Mouse (Mus musculus) heart, embryonic 11.5 days (tissue): ENCODE measurements around the gene Xpo4. TPM values are rescaled to one million over a fixed set of nuclear protein-coding genes. Genes with fewer than 3 reads are reported as not detected.
"Not testable (repeated sequence)": the region's sequence is repeated elsewhere in the genome, so short reads cannot be mapped to it uniquely, and the experiment has no call there.

Experiments used
- ATAC-seq: fragments of 200-750 bp; cut with Nextera tagmentation; replicated peaks from 2 replicates; pipeline ENCODE4 v1.8.0; 2017; ENCODE audit warnings: moderate library complexity; ENCODE audit not compliant: insufficient number of reproducible peaks, low FRiP score, low TSS enrichment
- H3K27ac ChIP-seq: fragments of 300-500 bp; sonication (generic); 2 replicates; pipeline ENCODE4 v1.5.1; 2014; ENCODE audit warnings: mild to moderate bottlenecking, low read depth, low read length
- H3K27me3 ChIP-seq: fragments of 300-500 bp; sonication (generic); 2 replicates; pipeline ENCODE4 v1.6.1; 2014; ENCODE audit warnings: mild to moderate bottlenecking, low read length, mixed read lengths; ENCODE audit not compliant: control insufficient read depth, insufficient read depth
- H3K36me3 ChIP-seq: fragments of 300-500 bp; sonication (generic); 2 replicates; pipeline ENCODE4 v1.6.1; 2014; ENCODE audit warnings: mild to moderate bottlenecking, low read length, moderate library complexity, mixed read lengths; ENCODE audit not compliant: control insufficient read depth, insufficient read depth
- H3K4me1 ChIP-seq: fragments of 300-500 bp; sonication (generic); 2 replicates; pipeline ENCODE4 v1.6.1; 2014; ENCODE audit warnings: low read length; ENCODE audit not compliant: control insufficient read depth, insufficient read depth
- H3K4me2 ChIP-seq: fragments of 300-500 bp; sonication (generic); 2 replicates; pipeline ENCODE4 v1.6.1; 2014; ENCODE audit warnings: mild to moderate bottlenecking, moderate library complexity
- H3K4me3 ChIP-seq: fragments of 300-500 bp; sonication (generic); 2 replicates; pipeline ENCODE4 v1.5.1; 2014; ENCODE audit warnings: low read depth, low read length
- H3K9ac ChIP-seq: fragments of 300-500 bp; sonication (generic); 2 replicates; pipeline ENCODE4 v1.6.1; 2014; ENCODE audit warnings: mild to moderate bottlenecking, low read depth, low read length, moderate library complexity
- H3K9me3 ChIP-seq: fragments of 300-500 bp; sonication (generic); replicated peaks from 2 replicates; pipeline ENCODE4 v1.6.1; 2016; ENCODE audit warnings: low read length; ENCODE audit not compliant: control insufficient read depth
- WGBS: fragments of 180-500 bp; shearing (Covaris S2); extraction: QIAGEN DNeasy Blood & Tissue Kit; methylation state at CpG from one replicate; pipeline ENCODE4 v1.1.7; 2014; ENCODE audit not compliant: insufficient replicate concordance; 5-methylcytosine and 5-hydroxymethylcytosine counted together
- polyA plus RNA-seq: library from polyadenylated mRNA; unstranded; fragments of >200 nt; fragmentation: Nextera tagmentation; extraction: Ambion mirVana; gene quantifications from 2 replicates; pipeline ENCODE4 v1.2.1, GENCODE M21; 2014

The Xpo4 gene
- polyA plus RNA-seq, 1 experiment from 2014 or later = 23.7 TPM

- Histone ChIP-seq H3K4me1 (no peaks in the 10 kb centered on the region), H3K9me3 (no peaks in the 10 kb centered on the region), H3K9ac (no peak overlapping the region), H3K27me3 (no peaks in the 10 kb centered on the region), H3K4me3 (no peak overlapping the region), H3K36me3 (peaks cover 22% of the 10 kb centered on the region), H3K27ac (no peak overlapping the region), H3K4me2 (no peak overlapping the region)
- 85% methylated on average over 8 of the region's 8 CpGs for whole genome bisulfite sequencing
- no peak for ATAC-seq
Observed at GRCm38 (mm10) chr14:57690681-57691080, 25.5 kb upstream of the Xpo4 start.

- not testable (repeated sequence) for H3K36me3 ChIP-seq, H3K27me3 ChIP-seq, H3K9me3 ChIP-seq, H3K4me3 ChIP-seq, H3K4me1 ChIP-seq, H3K27ac ChIP-seq, ATAC-seq, H3K4me2 ChIP-seq, H3K9ac ChIP-seq
- WGBS = 89% methylated on average over 7 of the region's 7 CpGs
Observed at GRCm38 (mm10) chr14:57688066-57688465, 22.8 kb upstream of the Xpo4 start.

- Histone ChIP-seq H3K4me3 (no peak overlapping the region), H3K4me1 (no peaks in the 10 kb centered on the region), H3K27ac (no peak overlapping the region), H3K9me3 (no peaks in the 10 kb centered on the region), H3K9ac (no peak overlapping the region), H3K27me3 (no peaks in the 10 kb centered on the region), H3K36me3 (0 out of 2 replicates have a peak, but pooled peaks cover 10% of the 10 kb centered on the region), H3K4me2 (no peak overlapping the region)
- ATAC-seq = no peak
- WGBS = 74% methylated on average over 5 of the region's 5 CpGs
Observed at GRCm38 (mm10) chr14:57687441-57687840, 22.2 kb upstream of the Xpo4 start.

GRCm38 (mm10) chr14:57686647-57687046 lies 21.4 kb upstream of the Xpo4 start:
- no peaks in the 10 kb centered on the region for H3K9me3 ChIP-seq
- no peak overlapping the region for H3K4me2 ChIP-seq
- 0 out of 2 replicates have a peak, but pooled peaks cover 9% of the 10 kb centered on the region for H3K36me3 ChIP-seq
- H3K27ac ChIP-seq = no peak overlapping the region
- 85% methylated on average over 6 of the region's 6 CpGs for WGBS
- ATAC-seq = no peak
- H3K27me3 ChIP-seq = no peaks in the 10 kb centered on the region
- H3K4me1 ChIP-seq = no peaks in the 10 kb centered on the region
- H3K9ac ChIP-seq = no peak overlapping the region
- H3K4me3 ChIP-seq = no peak overlapping the region

GRCm38 (mm10) chr14:57684579-57684978 lies 19.3 kb upstream of the Xpo4 start:
- Histone ChIP-seq H3K9ac (no peak overlapping the region), H3K4me1 (no peaks in the 10 kb centered on the region), H3K4me2 (no peak overlapping the region), H3K27ac (no peak overlapping the region), H3K27me3 (no peaks in the 10 kb centered on the region), H3K9me3 (no peaks in the 10 kb centered on the region), H3K36me3 (0 out of 2 replicates have a peak, but pooled peaks cover 3% of the 10 kb centered on the region), H3K4me3 (no peak overlapping the region)
- WGBS = 23% methylated on average over 1 of the region's 1 CpGs
- no peak for ATAC-seq

- WGBS = 74% methylated on average over 4 of the region's 4 CpGs
- no peak for ATAC-seq
- no peaks in the 10 kb centered on the region for H3K9me3 ChIP-seq
Observed at GRCm38 (mm10) chr14:57682751-57683150, 17.5 kb upstream of the Xpo4 start.

DNA sequence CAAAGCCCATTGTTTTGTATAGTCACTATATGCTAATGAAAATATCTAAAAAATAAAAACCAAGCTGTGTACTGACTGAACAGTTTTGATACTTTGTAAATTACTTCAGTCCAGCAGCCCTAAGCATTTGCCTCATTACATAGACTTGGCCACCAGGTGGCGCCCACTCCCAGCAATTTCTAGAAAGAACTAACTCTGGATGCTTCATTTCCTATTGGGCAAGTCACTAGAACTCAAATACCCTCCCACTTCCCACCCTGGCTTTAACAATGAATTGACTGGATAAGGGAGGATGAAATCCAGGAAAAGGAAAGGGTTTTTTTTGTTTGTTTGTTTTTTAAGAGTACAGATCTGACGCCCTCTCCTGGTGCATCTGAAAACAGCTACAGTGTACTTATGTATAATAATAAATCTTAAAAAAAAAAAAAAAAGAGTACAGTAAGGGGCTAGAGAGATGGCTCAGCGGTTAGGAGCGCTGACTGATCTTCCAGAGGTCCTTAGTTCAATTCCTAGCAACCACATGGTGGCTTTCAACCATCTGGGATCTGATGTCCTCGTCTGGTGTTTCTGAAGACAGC lies 14.8 kb upstream of the Xpo4 start:
- H3K4me2 ChIP-seq = no peak overlapping the region
- H3K36me3 ChIP-seq = no peaks in the 10 kb centered on the region
- H3K27me3 ChIP-seq = no peaks in the 10 kb centered on the region
- H3K4me3 ChIP-seq = no peak overlapping the region
- no peaks in the 10 kb centered on the region for H3K4me1 ChIP-seq
- no peak overlapping the region for H3K9ac ChIP-seq
- no peaks in the 10 kb centered on the region for H3K9me3 ChIP-seq
- ATAC-seq = no peak
- no peak overlapping the region for H3K27ac ChIP-seq
- 33% methylated on average over 5 of the region's 5 CpGs for WGBS

More at GRCm38 (mm10) chr14:57682751-57683150, 17.5 kb upstream of the Xpo4 start:
- no peak overlapping the region for H3K27ac ChIP-seq
- no peak overlapping the region for H3K4me2 ChIP-seq
- no peaks in the 10 kb centered on the region for H3K27me3 ChIP-seq
- no peaks in the 10 kb centered on the region for H3K36me3 ChIP-seq
- H3K4me1 ChIP-seq = no peaks in the 10 kb centered on the region
- no peak overlapping the region for H3K4me3 ChIP-seq
- no peak overlapping the region for H3K9ac ChIP-seq

DNA sequence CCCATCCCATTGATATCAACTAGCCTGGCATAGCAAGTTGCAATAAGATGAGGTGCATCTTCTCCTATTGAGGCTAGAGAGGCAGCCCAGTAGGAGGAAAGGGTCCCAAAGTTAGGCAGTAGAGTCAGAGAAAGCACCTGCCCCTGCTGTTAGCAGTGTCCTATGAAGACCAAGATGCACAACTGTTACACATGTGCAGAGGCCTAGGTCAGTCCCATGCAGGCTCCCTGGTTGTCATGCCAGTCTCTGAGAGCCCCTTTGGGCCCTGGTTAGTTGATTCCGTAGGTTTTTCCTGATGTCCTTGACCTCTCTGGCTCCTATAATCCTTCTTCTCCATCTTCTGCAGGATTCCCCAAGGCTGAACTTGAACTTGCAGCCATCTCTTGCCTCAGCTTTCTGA lies 14.3 kb upstream of the Xpo4 start:
- Histone ChIP-seq H3K9me3 (no peaks in the 10 kb centered on the region), H3K27me3 (no peaks in the 10 kb centered on the region), H3K9ac (no peak overlapping the region), H3K36me3 (no peaks in the 10 kb centered on the region), H3K4me1 (no peaks in the 10 kb centered on the region), H3K27ac (no peak overlapping the region), H3K4me2 (no peak overlapping the region), H3K4me3 (no peak overlapping the region)
- no peak for ATAC-seq
- WGBS = 21% methylated on average over 1 of the region's 1 CpGs

- 64% methylated on average over 2 of the region's 2 CpGs for WGBS
Observed at GRCm38 (mm10) chr14:57675481-57675880, 10.3 kb upstream of the Xpo4 start.

More at GRCm38 (mm10) chr14:57675481-57675880, 10.3 kb upstream of the Xpo4 start:
- no peaks in the 10 kb centered on the region for H3K27me3 ChIP-seq
- no peaks in the 10 kb centered on the region for H3K9me3 ChIP-seq
- ATAC-seq = no peak
- H3K4me1 ChIP-seq = no peaks in the 10 kb centered on the region
- H3K9ac ChIP-seq = no peak overlapping the region
- H3K27ac ChIP-seq = no peak overlapping the region
- no peak overlapping the region for H3K4me2 ChIP-seq
- H3K4me3 ChIP-seq = no peak overlapping the region
- H3K36me3 ChIP-seq = no peaks in the 10 kb centered on the region
